Mouse (Mus musculus): Measurements from ENCODE around the gene Atg4c.

DNA sequence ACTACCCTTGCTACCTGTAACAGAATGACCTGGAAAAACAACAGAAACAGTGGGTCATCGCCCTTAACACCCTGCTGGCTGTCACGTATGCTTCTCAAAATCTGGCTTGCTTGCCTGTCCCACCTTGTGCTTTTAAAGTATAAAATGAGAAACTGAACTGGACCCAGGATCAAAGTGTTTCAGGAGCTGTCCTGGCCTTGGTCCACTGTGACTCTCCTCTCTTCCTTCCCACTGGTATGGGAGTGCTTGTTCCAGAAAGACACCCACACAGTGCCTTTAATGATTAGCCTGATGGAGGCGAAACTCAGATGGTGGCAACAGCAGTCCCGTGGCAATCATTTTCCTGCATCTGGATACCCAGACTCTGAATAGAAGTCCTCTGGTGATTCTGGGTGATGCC lies 9.1 kb upstream of the Atg4c start:
- TF ChIP-seq CTCF (IDR thresholded peaks at IDR 0.05) (no peak), EP300 (IDR thresholded peaks at IDR 0.05) (no peak)
